Mouse (Mus musculus) MEL (cell line): ENCODE data around the gene Trmt112. TPM values are rescaled to one million over a fixed set of nuclear protein-coding genes. Genes with fewer than 3 reads are reported as not detected.

ENCODE experiments used
- DNase-seq: peaks from one replicate; pipeline ENCODE4 v3.0.0; 2011; ENCODE audit warnings: low read depth, low spot score
- H3K27ac ChIP-seq: 2 replicates; pipeline ENCODE4 v1.5.1; 2012; ENCODE audit warnings: low read depth, mild to moderate bottlenecking, control low read depth, low read length, moderate library complexity; ENCODE audit not compliant: control insufficient read depth
- H3K27me3 ChIP-seq, 2 experiments: fragments of 150-350 bp in 1 of 2; sonication (generic) in 1 of 2; 2 replicates each; pipeline ENCODE4 v1.6.1; 2012; ENCODE audit warnings: low read length in 2 of 2, mild to moderate bottlenecking in 2 of 2, improper control_type of control experiment in 1 of 2, moderate library complexity in 1 of 2; ENCODE audit not compliant: insufficient read depth in 2 of 2, control insufficient read depth in 1 of 2
- H3K36me3 ChIP-seq, 2 experiments: 2 replicates each; pipeline ENCODE4 v1.6.1; 2012 to 2014; ENCODE audit warnings: low read length in 2 of 2, improper control_type of control experiment in 1 of 2, inconsistent platforms in 1 of 2, mild to moderate bottlenecking in 1 of 2; ENCODE audit not compliant: insufficient read depth in 2 of 2, control insufficient read depth in 1 of 2
- H3K4me1 ChIP-seq, 2 experiments: fragments of 150-350 bp in 1 of 2; sonication (generic) in 1 of 2; 2 replicates each; pipeline ENCODE4 v1.6.1; 2012; ENCODE audit warnings: low read length in 2 of 2, improper control_type of control experiment in 1 of 2, mild to moderate bottlenecking in 1 of 2; ENCODE audit not compliant: insufficient read depth in 2 of 2, control insufficient read depth in 1 of 2
- H3K4me3 ChIP-seq, 2 experiments: fragments of 150-350 bp in 1 of 2; sonication (generic) in 1 of 2; 2 replicates each; pipeline ENCODE4 v1.5.1; 2012; ENCODE audit warnings: low read depth in 2 of 2, low read length in 2 of 2, mild to moderate bottlenecking in 2 of 2, moderate library complexity in 2 of 2, control low read depth in 1 of 2, improper control_type of control experiment in 1 of 2; ENCODE audit not compliant: control insufficient read depth in 1 of 2, insufficient read depth in 1 of 2
- H3K79me2 ChIP-seq: 2 replicates; pipeline ENCODE4 v1.6.1; 2012; ENCODE audit warnings: mild to moderate bottlenecking, low read length, moderate library complexity; ENCODE audit not compliant: control insufficient read depth, poor library complexity, insufficient read depth
- H3K9ac ChIP-seq: 2 replicates; pipeline ENCODE4 v1.6.1; 2012; ENCODE audit warnings: low read depth, mild to moderate bottlenecking, control low read depth, low read length, moderate library complexity; ENCODE audit not compliant: control insufficient read depth, poor library complexity, severe bottlenecking
- H3K9me3 ChIP-seq: fragments of 150-350 bp; sonication (generic); replicated peaks from 2 replicates; pipeline ENCODE4 v1.6.1; 2012; ENCODE audit warnings: mild to moderate bottlenecking, low read length, improper control_type of control experiment, moderate library complexity; ENCODE audit not compliant: insufficient read depth
- BHLHE40 ChIP-seq: IDR thresholded peaks from 2 replicates; pipeline ENCODE4 v1.6.1; 2012; ENCODE audit warnings: low read depth, mild to moderate bottlenecking, inconsistent platforms, low read length, improper control_type of control experiment, borderline replicate concordance
- CHD2 ChIP-seq: IDR thresholded peaks from 2 replicates; pipeline ENCODE4 v1.6.1; 2011; ENCODE audit warnings: low read length, improper control_type of control experiment
- CTCF ChIP-seq, 3 experiments: IDR thresholded peaks in 2 of 3; conservative IDR thresholded peaks in 1 of 3; 2 replicates each; pipeline ENCODE4 v1.5.1; 2011 to 2012; ENCODE audit warnings: low read length in 3 of 3, low read depth in 2 of 3, mild to moderate bottlenecking in 2 of 3, improper control_type of control experiment in 1 of 3, inconsistent platforms in 1 of 3, mixed read lengths in 1 of 3, moderate library complexity in 1 of 3; ENCODE audit not compliant: control insufficient read depth in 1 of 3, insufficient read depth in 1 of 3, poor library complexity in 1 of 3, severe bottlenecking in 1 of 3
- E2F4 ChIP-seq: IDR thresholded peaks from 2 replicates; pipeline ENCODE4 v1.6.1; 2011; ENCODE audit warnings: low read depth, low read length, improper control_type of control experiment, borderline replicate concordance
- GATA1 ChIP-seq: IDR thresholded peaks from 2 replicates; pipeline ENCODE4 v1.6.1; 2011; ENCODE audit warnings: low read depth, low read length, improper control_type of control experiment
- KAT2A ChIP-seq: conservative IDR thresholded peaks from 2 replicates; pipeline ENCODE4 v1.6.1; 2012; ENCODE audit warnings: low read depth, low read length, improper control_type of control experiment, inconsistent platforms
- MAFK ChIP-seq: IDR thresholded peaks from 2 replicates; pipeline ENCODE4 v1.6.1; 2011; ENCODE audit warnings: low read depth, mild to moderate bottlenecking, low read length, improper control_type of control experiment, borderline replicate concordance
- MAX ChIP-seq: IDR thresholded peaks from 2 replicates; pipeline ENCODE4 v1.6.1; 2011; ENCODE audit warnings: low read length, improper control_type of control experiment
- MXI1 ChIP-seq: IDR thresholded peaks from 2 replicates; pipeline ENCODE4 v1.6.1; 2011; ENCODE audit warnings: mild to moderate bottlenecking, low read depth, low read length, improper control_type of control experiment
- NRF1 ChIP-seq: IDR thresholded peaks from 2 replicates; pipeline ENCODE4 v1.6.1; 2014; ENCODE audit warnings: low read depth, mild to moderate bottlenecking, inconsistent platforms, low read length, improper control_type of control experiment, moderate library complexity; ENCODE audit not compliant: poor library complexity, insufficient read depth, severe bottlenecking
- POLR2A ChIP-seq, 2 experiments: IDR thresholded peaks; 2 replicates each; pipeline ENCODE4 v1.6.1; 2011 to 2012; ENCODE audit warnings: low read length in 2 of 2, mild to moderate bottlenecking in 2 of 2, control low read depth in 1 of 2, improper control_type of control experiment in 1 of 2, low read depth in 1 of 2, moderate library complexity in 1 of 2; ENCODE audit not compliant: control insufficient read depth in 1 of 2, insufficient read depth in 1 of 2, poor library complexity in 1 of 2
- POLR2AphosphoS5 ChIP-seq: IDR thresholded peaks from 2 replicates; pipeline ENCODE4 v1.6.1; 2012; ENCODE audit warnings: low read depth, borderline replicate concordance, mild to moderate bottlenecking, inconsistent platforms, low read length, moderate library complexity, mixed read lengths
- RCOR1 ChIP-seq: IDR thresholded peaks from 2 replicates; pipeline ENCODE4 v1.6.1; 2012; ENCODE audit warnings: low read depth, mild to moderate bottlenecking, inconsistent platforms, low read length, improper control_type of control experiment
- SIN3A ChIP-seq: IDR thresholded peaks from 2 replicates; pipeline ENCODE4 v1.6.1; 2012; ENCODE audit warnings: low read length, improper control_type of control experiment, inconsistent platforms
- TAL1 ChIP-seq: IDR thresholded peaks from 2 replicates; pipeline ENCODE4 v1.6.1; 2012; ENCODE audit warnings: mild to moderate bottlenecking, inconsistent platforms, low read length, moderate library complexity, mixed read lengths
- TBP ChIP-seq: IDR thresholded peaks from 2 replicates; pipeline ENCODE4 v1.8.0; 2011; ENCODE audit warnings: low read depth, low read length, improper control_type of control experiment
- UBTF ChIP-seq: IDR thresholded peaks from 2 replicates; pipeline ENCODE4 v1.6.1; 2012; ENCODE audit warnings: low read depth, mild to moderate bottlenecking, inconsistent platforms, low read length, improper control_type of control experiment, moderate library complexity, borderline replicate concordance; ENCODE audit not compliant: insufficient read depth
- USF1 ChIP-seq: IDR thresholded peaks from 2 replicates; pipeline ENCODE4 v1.6.1; 2014; ENCODE audit warnings: low read depth, mild to moderate bottlenecking, inconsistent platforms, low read length, improper control_type of control experiment, moderate library complexity
- ZC3H11A ChIP-seq: IDR thresholded peaks from 2 replicates; pipeline ENCODE4 v1.6.1; 2012; ENCODE audit warnings: low read depth, mild to moderate bottlenecking, inconsistent platforms, low read length, improper control_type of control experiment
- ZNF384 ChIP-seq: IDR thresholded peaks from 2 replicates; pipeline ENCODE4 v1.6.1; 2012; ENCODE audit warnings: low read depth, mild to moderate bottlenecking, inconsistent platforms, low read length, improper control_type of control experiment
- polyA plus RNA-seq, 2 experiments: library from polyadenylated mRNA; stranded (reverse) in 1 of 2; unstranded in 1 of 2; fragments of >175 nt in 1 of 2; fragments of >200 nt in 1 of 2; gene quantifications; 2 replicates each; pipeline versions ENCODE4 v1.2.1 to v1.2.4; 2012; ENCODE audit warnings: low replicate concordance in 2 of 2, low read depth in 1 of 2; ENCODE audit not compliant: insufficient read length in 2 of 2, insufficient read depth in 1 of 2, missing spikeins in 1 of 2
- total RNA-seq: library from RNA; depleted of rRNA; stranded (reverse); fragments of 300-350 nt; gene quantifications from 2 replicates; pipeline ENCODE4 v1.2.3, GENCODE M21; 2012

The Trmt112 gene
- total and polyA plus RNA-seq, 3 experiments: 294 to 319 TPM; not detected in 1

DNA sequence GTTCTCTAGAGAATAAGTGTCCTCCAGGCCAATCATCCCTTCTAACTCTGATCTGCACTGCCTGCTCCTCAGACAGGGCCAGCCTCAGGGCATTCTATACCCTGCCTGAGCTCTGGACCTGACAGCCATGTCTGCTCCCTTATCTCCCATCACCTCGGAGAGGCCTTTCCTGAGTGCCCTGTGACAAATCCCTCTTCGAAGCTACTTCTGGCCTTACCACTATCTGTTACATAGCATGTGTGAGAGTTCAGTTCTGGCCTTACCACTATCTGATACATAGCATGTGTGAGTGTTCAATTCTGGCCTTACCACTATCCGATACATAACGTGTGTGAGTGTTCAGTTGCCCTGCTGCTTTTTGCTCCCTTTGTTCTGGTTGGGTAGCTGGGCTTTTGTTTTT, 5.8 kb downstream of the Trmt112 start:
- Histone ChIP-seq H3K36me3 (peaks cover 3 to 5% of the 10 kb centered on the region in 2 experiments; a peak in 2 of 4 replicates), H3K9me3 (no peaks in the 10 kb centered on the region), H3K27ac (no peak overlapping the region), H3K9ac (no peak overlapping the region), H3K4me3 (no peak overlapping the region), H3K4me1 (no peaks in the 10 kb centered on the region; a peak in 1 of 4 replicates), H3K27me3 (no peaks in the 10 kb centered on the region), H3K79me2 (peaks cover 15% of the 10 kb centered on the region)
- TF ChIP-seq POLR2A (IDR thresholded peaks at IDR 0.05; ENCODE audit: control insufficient read depth in 1 of 2, insufficient read depth in 1 of 2, low read depth in 1 of 2, low read length in 2 of 2, poor library complexity in 1 of 2): 0 out of 4 replicates have a peak, but pooled peaks of 1 of the 2 experiments have one; percentile 23
- TF ChIP-seq CTCF (IDR thresholded peaks at IDR 0.05 in 2 of 3, conservative IDR thresholded peaks at IDR 0.05 in 1 of 3; ENCODE audit: control insufficient read depth in 1 of 3, insufficient read depth in 1 of 3, low read depth in 2 of 3, low read length in 3 of 3, poor library complexity in 1 of 3, severe bottlenecking in 1 of 3): no peak
- no peak for TF ChIP-seq UBTF
- TF ChIP-seq GATA1: 0 out of 2 replicates have a peak, but pooled peaks have one; percentile 25
- TF ChIP-seq BHLHE40: no peak
- no peak for DNase-seq

DNA sequence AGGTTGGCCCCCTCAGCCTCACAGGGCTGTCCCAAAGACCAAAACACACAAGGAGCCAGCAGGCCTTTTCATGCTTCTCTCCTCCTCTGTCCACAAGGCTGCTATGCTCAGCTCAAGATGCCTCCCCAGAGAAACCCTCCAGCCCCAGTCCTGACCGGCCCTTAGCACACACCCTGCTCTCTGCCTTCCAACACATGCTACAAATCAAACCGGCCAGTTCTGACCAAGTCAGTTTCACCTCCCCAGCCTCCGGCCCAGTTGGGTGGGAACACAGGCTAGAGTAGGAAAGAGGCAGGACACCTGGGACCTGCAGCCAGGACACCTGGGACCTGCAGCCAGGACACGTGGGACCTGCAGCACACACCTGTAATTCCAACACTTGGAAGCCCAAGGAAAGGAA, 7.0 kb downstream of the Trmt112 start:
- no peaks in the 10 kb centered on the region for H3K9me3 ChIP-seq
- H3K4me1 ChIP-seq: no peaks in the 10 kb centered on the region; a peak in 2 of 4 replicates
- no peak for TF ChIP-seq POLR2A (IDR thresholded peaks at IDR 0.05; ENCODE audit: control insufficient read depth in 1 of 2, insufficient read depth in 1 of 2, low read depth in 1 of 2, low read length in 2 of 2, poor library complexity in 1 of 2)
- no peak for TF ChIP-seq MAX
- no peak for TF ChIP-seq SIN3A
- TF ChIP-seq NRF1: no peak
- no peak for TF ChIP-seq CTCF (IDR thresholded peaks at IDR 0.05 in 2 of 3, conservative IDR thresholded peaks at IDR 0.05 in 1 of 3; ENCODE audit: control insufficient read depth in 1 of 3, insufficient read depth in 1 of 3, low read depth in 2 of 3, low read length in 3 of 3, poor library complexity in 1 of 3, severe bottlenecking in 1 of 3)
- no peak for TF ChIP-seq ZC3H11A
- TF ChIP-seq MAFK: no peak
- no peak for TF ChIP-seq RCOR1
- TF ChIP-seq CHD2: no peak
- no peak for TF ChIP-seq TAL1
- no peak for TF ChIP-seq KAT2A
- no peak for TF ChIP-seq MXI1
- no peak for DNase-seq
- peaks cover 3% of the 10 kb centered on the region in 2 experiments; a peak in 1 of 4 replicates for H3K36me3 ChIP-seq
- no peak overlapping the region for H3K4me3 ChIP-seq
- no peak overlapping the region for H3K27ac ChIP-seq
- H3K79me2 ChIP-seq: peaks cover 16% of the 10 kb centered on the region
- H3K27me3 ChIP-seq: no peaks in the 10 kb centered on the region
- no peak overlapping the region for H3K9ac ChIP-seq

DNA sequence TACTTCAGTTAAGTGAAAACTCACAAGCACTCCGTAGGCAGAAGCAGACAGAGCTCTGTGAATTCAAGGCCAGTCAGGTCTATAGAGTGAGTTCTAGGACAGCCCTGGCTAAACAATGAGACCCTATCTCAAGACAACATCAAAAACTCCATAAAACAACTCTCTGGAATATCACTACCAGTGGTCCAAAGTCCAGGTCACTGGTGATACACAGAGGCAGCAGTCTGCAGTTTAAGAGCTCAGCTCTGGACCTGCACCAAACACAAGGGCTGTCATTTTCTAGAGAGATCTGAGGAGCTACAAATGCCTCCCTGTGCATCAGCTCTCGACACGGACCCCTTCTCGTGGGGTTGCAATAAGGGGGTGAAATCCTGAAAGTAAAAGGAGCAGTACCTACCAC, 8.8 kb downstream of the Trmt112 start:
- no peak overlapping the region for H3K4me3 ChIP-seq
- H3K36me3 ChIP-seq: peaks cover 0 to 5% of the 10 kb centered on the region in 2 experiments; a peak in 2 of 4 replicates
- H3K27ac ChIP-seq: no peak overlapping the region
- H3K9me3 ChIP-seq: no peaks in the 10 kb centered on the region
- DNase-seq: no peak
- no peaks in the 10 kb centered on the region for H3K27me3 ChIP-seq
- peaks cover 0 to 10% of the 10 kb centered on the region in 2 experiments; a peak in 2 of 4 replicates for H3K4me1 ChIP-seq
- H3K79me2 ChIP-seq: peaks cover 15% of the 10 kb centered on the region
- no peak overlapping the region for H3K9ac ChIP-seq
- TF ChIP-seq SIN3A (no peak), USF1 (no peak), POLR2AphosphoS5 (no peak), NRF1 (no peak), E2F4 (no peak), MAFK (no peak), GATA1 (no peak), TBP (no peak), ZC3H11A (no peak), MAX (no peak), ZNF384 (no peak)
